Mouse (Mus musculus) cerebellum, postnatal 36 days (tissue): ENCODE data around the gene Car11.

Experiments used
- DNase-seq, 2 experiments: peaks; one replicate each; pipeline ENCODE4 v3.0.0; 2021 to 2022; ENCODE audit warnings: mixed read lengths in 2 of 2

Gene Car11

GRCm38 (mm10) chr7:45725151-45725550 lies 25.5 kb downstream of the Car11 start:
- DNase-seq = no peak

GRCm38 (mm10) chr7:45725713-45726112 lies 26.1 kb downstream of the Car11 start, which contains the start of gene Spaca4:
TSS of gene Spaca4 (minus strand) at chr7:45725813.
- DNase-seq = no peak

- DNase-seq = no peak
These were observed 26.8 kb downstream of the Car11 start for GRCm38 (mm10) chr7:45726419-45726818.

- DNase-seq = no peak
These were observed 28.0 kb downstream of the Car11 start for GRCm38 (mm10) chr7:45727625-45728024.

GRCm38 (mm10) chr7:45730727-45731431 lies 31.2 kb downstream of the Car11 start:
- no peak for DNase-seq

GRCm38 (mm10) chr7:45733477-45733876 lies 33.8 kb downstream of the Car11 start:
- DNase-seq = no peak

- peak; percentile 84 to 91 for DNase-seq
These were observed 39.6 kb downstream of the Car11 start for GRCm38 (mm10) chr7:45739162-45739763.

GRCm38 (mm10) chr7:45739820-45740219 lies 40.2 kb downstream of the Car11 start:
- no peak for DNase-seq

- DNase-seq = no peak
These were observed 41.7 kb downstream of the Car11 start for GRCm38 (mm10) chr7:45741308-45741707.

- DNase-seq = no peak
These were observed 42.1 kb downstream of the Car11 start for GRCm38 (mm10) chr7:45741777-45742176.

- peak; percentile 41 to 51 for DNase-seq
These were observed 42.7 kb downstream of the Car11 start for GRCm38 (mm10) chr7:45742338-45742737.

GRCm38 (mm10) chr7:45744387-45744786 lies 44.7 kb downstream of the Car11 start:
- DNase-seq = peak; percentile 70 to 82

GRCm38 (mm10) chr7:45746518-45746917 lies 46.9 kb downstream of the Car11 start:
- DNase-seq = no peak

GRCm38 (mm10) chr7:45747450-45747849 lies 47.8 kb downstream of the Car11 start:
- DNase-seq = no peak

GRCm38 (mm10) chr7:45748110-45748509 lies 48.5 kb downstream of the Car11 start:
- no peak for DNase-seq

- no peak for DNase-seq
These were observed 49.8 kb downstream of the Car11 start for GRCm38 (mm10) chr7:45749401-45749800.

- DNase-seq = no peak
These were observed 50.5 kb downstream of the Car11 start for GRCm38 (mm10) chr7:45750162-45750561.
